Mouse (Mus musculus): Measurements from ENCODE around the gene Rxfp4. TPM values are rescaled to one million over a fixed set of nuclear protein-coding genes. Genes with fewer than 3 reads are reported as not detected.

Rxfp4 gene
- total RNA-seq (2023), result not detected

DNA sequence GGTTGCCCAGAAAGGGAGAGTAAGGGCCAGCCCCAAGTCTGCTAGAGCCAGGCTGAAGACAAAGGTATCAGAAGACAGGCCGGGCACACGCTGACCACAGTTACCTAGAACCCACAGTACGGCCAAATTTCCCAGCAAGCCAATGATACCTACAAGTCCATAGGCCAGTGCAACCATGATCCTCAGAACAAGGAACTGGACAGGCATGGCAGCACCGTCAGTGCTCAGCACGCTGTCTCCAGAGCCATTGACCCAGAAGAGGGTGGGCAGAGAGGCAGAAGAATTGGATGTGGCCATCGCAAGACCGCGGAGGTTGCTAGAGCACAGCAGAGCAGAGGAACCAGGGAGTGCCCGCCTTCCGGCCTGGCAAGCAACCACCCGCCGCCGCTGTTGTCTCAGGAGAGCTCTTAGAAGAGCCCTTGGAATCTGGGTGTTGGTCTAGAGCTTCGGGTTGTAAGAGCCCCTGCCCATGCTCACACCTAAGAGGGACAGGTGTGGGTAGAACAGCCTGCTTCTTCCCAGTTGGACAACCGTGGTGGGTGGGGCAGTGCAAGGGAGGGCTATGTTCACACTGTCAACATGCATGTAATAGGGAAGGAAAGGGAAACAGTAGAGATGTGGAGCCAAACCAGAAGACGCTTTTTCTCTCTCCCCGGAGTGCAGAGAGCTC is at the start of gene Rxfp4:
TSS of gene Rxfp4 (minus strand) at position 297 of the 670 bp plus-strand sequence.

DNA sequence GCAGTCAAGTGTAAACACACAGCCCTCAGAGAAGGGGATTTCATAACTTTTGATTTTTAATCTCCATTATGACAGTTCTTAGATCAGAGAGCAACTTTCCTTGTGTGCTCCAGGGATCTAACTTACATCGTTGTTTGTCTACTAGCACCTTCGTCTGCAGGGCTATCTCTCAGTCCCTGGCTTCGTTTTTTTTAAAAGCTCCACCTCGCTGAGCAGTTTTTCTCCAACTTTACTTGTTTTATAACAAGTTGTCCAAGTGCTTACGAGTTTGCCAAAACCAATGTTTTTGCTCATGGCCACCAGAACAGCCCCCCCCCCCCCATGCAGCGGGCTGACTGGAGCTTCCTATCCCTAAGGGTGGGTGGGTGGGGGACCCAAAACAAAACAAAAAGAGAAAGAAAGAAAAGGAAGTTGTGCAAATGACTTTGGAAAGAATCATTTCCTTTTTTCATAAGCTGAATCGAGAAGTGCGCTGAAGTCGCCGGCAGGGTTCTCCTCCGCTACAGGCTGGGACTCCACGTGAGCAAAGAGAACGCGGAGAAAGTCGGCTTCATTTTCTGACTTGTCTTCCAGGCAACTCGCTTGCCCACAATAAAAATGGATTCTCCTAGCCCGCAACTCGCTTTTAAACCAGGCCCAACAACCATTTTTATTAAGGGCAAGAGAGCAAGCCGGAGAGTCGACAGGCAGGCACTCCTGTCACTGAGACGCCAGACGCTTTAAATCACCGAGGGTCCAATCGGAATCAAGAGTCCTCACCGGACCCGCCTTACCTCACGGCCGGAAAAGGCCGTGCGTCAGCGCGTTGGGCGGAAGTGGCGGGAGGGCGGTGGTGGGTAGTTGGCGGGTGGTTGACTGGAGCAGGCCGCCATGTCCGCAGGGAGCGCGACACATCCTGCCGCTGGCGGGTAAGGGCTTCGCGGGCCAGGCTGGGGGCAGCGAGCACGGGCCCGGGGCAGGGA is 32.3 kb upstream of the Rxfp4 start, which contains the start of gene Khdc4:
TSS of gene Khdc4 (plus strand) at position 824 of the 962 bp plus-strand sequence.

GRCm38 (mm10) chr3:88605666-88606065 is 47.3 kb downstream of the Rxfp4 start, which contains the start of gene Arhgef2:
Arhgef2 (plus strand) TSS chr3:88605966.

Other genes with a start within 250 kb of the Rxfp4 start
- 10 to 100 TPM; 52.3 to 62.4 TPM for gene Pmf1, start 242.8 kb downstream of the Rxfp4 start, total RNA-seq (2023)
- 10 to 100 TPM; 15.1 to 18.4 TPM for gene Slc25a44, start 228.0 kb downstream of the Rxfp4 start, total RNA-seq (2023)
- gene Sema4a, start 192.0 kb downstream of the Rxfp4 start, total RNA-seq (2023), result 1 to 10 TPM; 1.8 to 3.5 TPM
- gene Lmna, start 143.2 kb downstream of the Rxfp4 start, total RNA-seq (2023), result 1 to 10 TPM; 2.7 to 8.9 TPM
- 1 to 10 TPM; 1.1 to 1.4 TPM for gene Mex3a, start 120.7 kb downstream of the Rxfp4 start, total RNA-seq (2023)
- 1 to 10 TPM; 1.1 to 2.7 TPM for gene Rab25, start 104.8 kb downstream of the Rxfp4 start, total RNA-seq (2023)
- gene Lamtor2, start 100.1 kb downstream of the Rxfp4 start, total RNA-seq (2023), result 100 to 1,000 TPM in 1 of 2 experiments, 10 to 100 TPM in 1; 84.6 to 103 TPM
- gene Ubqln4, start 99.4 kb downstream of the Rxfp4 start, total RNA-seq (2023), result 10 to 100 TPM; 48.4 to 50.3 TPM
- gene Ssr2, start 77.3 kb downstream of the Rxfp4 start, total RNA-seq (2023), result 10 to 100 TPM; 70.8 to 73.9 TPM
- 100 to 1,000 TPM; 275 to 277 TPM for gene Arhgef2, start 47.2 kb downstream of the Rxfp4 start, total RNA-seq (2023)
- gene Khdc4, start 32.7 kb upstream of the Rxfp4 start, total RNA-seq (2023), result 100 to 1,000 TPM; 130 to 137 TPM
- 10 to 100 TPM; 32.8 to 37.0 TPM for gene Rit1, start 63.7 kb upstream of the Rxfp4 start, total RNA-seq (2023)
- 1 to 10 TPM; 3.5 to 3.6 TPM for gene Syt11, start 122.0 kb upstream of the Rxfp4 start, total RNA-seq (2023)
- gene Gon4l, start 182.1 kb upstream of the Rxfp4 start, total RNA-seq (2023), result 10 to 100 TPM; 80.0 to 84.3 TPM

Data from B cell, adult 67 days (primary cell).